Comparison of ENCODE assay signal across 8 mouse cellular contexts in genomic region chr2:32621517-32621859, GRCm38 (mm10). TPM values are rescaled to one million over a fixed set of nuclear protein-coding genes. Genes with fewer than 3 reads are reported as not detected.
DNase-seq lines count a peak whose midpoint lies in the region; ATAC-seq lines count a peak whose summit lies in the region.

Ak1 (plus strand) TSS chr2:32621758.

- no peaks in the 10 kb centered on the region for H3K27me3 ChIP-seq in hindbrain, embryonic 10.5 days (ENCODE audit: insufficient read depth, poor library complexity, severe bottlenecking)
- no peaks in the 10 kb centered on the region for H3K27me3 ChIP-seq in liver, embryonic 13.5 days

- H3K36me3 ChIP-seq in hindbrain, embryonic 10.5 days: peaks cover 20% of the 10 kb centered on the region
- H3K36me3 ChIP-seq in liver, embryonic 13.5 days: peaks cover 33% of the 10 kb centered on the region

- no peak within 1 kb of the TSS for H3K9ac ChIP-seq in liver, embryonic 13.5 days

- DNase-seq in adrenal gland, adult 18-20 months (ENCODE audit: low spot score in 2 of 2): no peak
- DNase-seq in adrenal gland, adult (ENCODE audit: inconsistent age in 2 of 2, low spot score in 1 of 2): no peak
- no peak for DNase-seq in urinary bladder, adult 2 months (ENCODE audit: low spot score)
- DNase-seq in urinary bladder, postnatal 4 days (ENCODE audit: low spot score in 2 of 2): no peak
- DNase-seq in hindbrain, embryonic 10.5 days (ENCODE audit: low spot score): no peak
- DNase-seq in liver, embryonic 13.5 days: no peak
- no peak for DNase-seq in right cerebral cortex, postnatal 10 days (ENCODE audit: low spot score in 2 of 2)
- no peak for DNase-seq in thymus, postnatal 10 days (ENCODE audit: low spot score in 2 of 2)

- ATAC-seq in liver, embryonic 13.5 days (ENCODE audit: low read depth): no peak

- 0 out of 2 replicates have a peak within 1 kb of the TSS, but pooled peaks have one; percentile 1 for H3K4me3 ChIP-seq in hindbrain, embryonic 10.5 days
- no peak within 1 kb of the TSS for H3K4me3 ChIP-seq in liver, embryonic 13.5 days (replicated peaks)

- 42% methylated on average over 7 of the region's 7 CpGs for WGBS in hindbrain, embryonic 10.5 days
- 46% methylated on average over 7 of the region's 7 CpGs for WGBS in liver, embryonic 13.5 days (ENCODE audit: insufficient replicate concordance)

- H3K9me3 ChIP-seq in hindbrain, embryonic 10.5 days: peaks cover 5% of the 10 kb centered on the region; the same call in 1 of the 2 replicates
- H3K9me3 ChIP-seq in liver, embryonic 13.5 days (replicated peaks): no peaks in the 10 kb centered on the region

- H3K4me2 ChIP-seq in liver, embryonic 13.5 days: no peak within 1 kb of the TSS

- H3K4me1 ChIP-seq in hindbrain, embryonic 10.5 days (replicated peaks): peaks cover 67% of the 10 kb centered on the region
- H3K4me1 ChIP-seq in liver, embryonic 13.5 days (replicated peaks): peaks cover 50% of the 10 kb centered on the region

- H3K27ac ChIP-seq in hindbrain, embryonic 10.5 days: peak within 1 kb of the TSS; percentile 82
- H3K27ac ChIP-seq in liver, embryonic 13.5 days: peak within 1 kb of the TSS; percentile 67

RNA-seq across cellular contexts. Expression of gene Ak1, which starts in this region (rescaled TPM):
- 10 to 100 TPM; 31.2 to 48.5 TPM for total RNA-seq in adrenal gland, adult 18-20 months (2021)
- polyA plus RNA-seq in urinary bladder, adult 2 months (2012; rRNA removed): 43.8 and 59.1 TPM in 2 replicates
- 26.9 and 37.6 TPM in 2 replicates for polyA plus RNA-seq in hindbrain, embryonic 10.5 days (2016; fragmentation: Nextera tagmentation; extraction: Ambion mirVana)
- 2.2 and 2.3 TPM in 2 replicates for polyA plus RNA-seq in liver, embryonic 13.5 days (2015; fragmentation: Nextera tagmentation; extraction: Ambion mirVana)
